7 mouse cellular contexts compared by ENCODE assay signal in genomic region chr6:73367616-73368015, GRCm38 (mm10).
A peak's percentile ranks its signal among the peaks of the same experiment; 100 is the strongest.
DNase-seq lines count a peak whose midpoint lies in the region; ATAC-seq lines count a peak whose summit lies in the region.

No protein-coding gene starts in this region.

- H3K9ac ChIP-seq in hindbrain, embryonic 16.5 days (ENCODE audit: low read depth, low read length): no peak overlapping the region

- H3K27me3 ChIP-seq in hindbrain, embryonic 16.5 days (replicated peaks; ENCODE audit: control insufficient read depth, insufficient read depth, low read length): no peaks in the 10 kb centered on the region

- H3K9me3 ChIP-seq in hindbrain, embryonic 16.5 days (ENCODE audit: control insufficient read depth, low read length): no peaks in the 10 kb centered on the region

- peak overlapping the region; percentile 40 for H3K4me2 ChIP-seq in hindbrain, embryonic 16.5 days (ENCODE audit: low read length)

- WGBS in hindbrain, embryonic 16.5 days: 7% methylated on average over 5 of the region's 5 CpGs

- no peak overlapping the region for H3K27ac ChIP-seq in hindbrain, embryonic 16.5 days (ENCODE audit: low read depth, low read length)

- H3K4me3 ChIP-seq in hindbrain, embryonic 16.5 days (ENCODE audit: low read length): no peak overlapping the region

- H3K36me3 ChIP-seq in hindbrain, embryonic 16.5 days (ENCODE audit: control insufficient read depth, insufficient read depth, low read length): no peaks in the 10 kb centered on the region

- peak; percentile 88 for DNase-seq in ZHBTc4 (ENCODE audit: low read depth, low spot score)
- peak; percentile 76 to 88 for DNase-seq in cerebellum, postnatal 25 days
- peak; percentile 71 to 86 for DNase-seq in frontal cortex, postnatal 36 days (ENCODE audit: low spot score in 2 of 2)
- peak; percentile 57 to 63 for DNase-seq in layer of hippocampus, postnatal 36 days
- peak; percentile 84 to 86 for DNase-seq in right cerebral cortex, adult 2 months (ENCODE audit: low spot score in 2 of 2)

- no peaks in the 10 kb centered on the region for H3K4me1 ChIP-seq in hindbrain, embryonic 16.5 days (ENCODE audit: control insufficient read depth, insufficient read depth, low read depth, low read length)

- peak; percentile 75; the same call in 1 of the 2 replicates for ATAC-seq in hindbrain, embryonic 16.5 days
- ATAC-seq in megakaryocyte, adult 5-6 weeks (ENCODE audit: poor library complexity, severe bottlenecking): peak; percentile 87
